Mouse (Mus musculus) stomach, postnatal 0 days (tissue): ENCODE data around the gene C1rb.

Experiments
- CTCF ChIP-seq: IDR thresholded peaks from 2 replicates; pipeline ENCODE4 v1.5.1; 2016; ENCODE audit warnings: antibody characterized with exemption, low read depth, mild to moderate bottlenecking, moderate library complexity
- EP300 ChIP-seq: optimal IDR thresholded peaks from 2 replicates; pipeline ENCODE3; 2016; ENCODE audit warnings: antibody characterized with exemption

DNA sequence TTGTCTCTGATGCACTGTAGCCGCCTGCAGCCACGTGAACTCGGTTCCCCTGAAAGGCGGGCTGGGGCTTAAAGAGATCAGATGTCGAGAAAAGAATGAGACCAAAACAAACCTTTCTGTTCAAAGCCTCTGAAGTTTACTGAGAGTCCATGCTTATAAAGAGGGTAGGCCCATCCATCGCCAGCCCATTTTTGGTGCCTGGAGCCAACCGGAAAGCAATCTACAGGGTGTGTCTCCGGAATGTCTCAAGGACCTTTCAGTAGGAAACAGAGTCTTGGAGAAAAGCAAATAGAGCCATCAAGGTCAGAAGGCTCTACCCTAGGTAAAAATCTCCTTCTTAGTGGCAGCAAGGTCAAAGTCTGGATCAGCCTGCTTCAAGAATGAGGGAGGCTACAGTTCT, 23.0 kb downstream of the C1rb start:
- TF ChIP-seq CTCF (no peak), EP300 (no peak)
